Mouse (Mus musculus) testis, adult 2 months (tissue): Measurements from ENCODE around the gene Phf6.

Experiments
- CTCF ChIP-seq: fragments of 200-500 bp; IDR thresholded peaks from 2 replicates; pipeline ENCODE4 v1.5.1; 2012; ENCODE audit warnings: low read depth, mild to moderate bottlenecking, inconsistent platforms, low read length, moderate library complexity; ENCODE audit not compliant: control insufficient read depth, insufficient read depth, insufficient replicate concordance
- POLR2A ChIP-seq: fragments of 200-500 bp; IDR thresholded peaks from 2 replicates; pipeline ENCODE4 v1.6.1; 2012; ENCODE audit warnings: low read depth, mild to moderate bottlenecking, inconsistent platforms, low read length, moderate library complexity; ENCODE audit not compliant: control insufficient read depth

- TF ChIP-seq CTCF (no peak), POLR2A (no peak)
Measured at GRCm38 (mm10) chrX:52912826-52913701, 998 bp downstream of the Phf6 start.
